Mouse (Mus musculus) cerebellum, postnatal 4 days (tissue): ENCODE results near the gene Sdf4.
A peak's percentile ranks its signal among the peaks of the same experiment; 100 is the strongest.

Experiments
- DNase-seq, 2 experiments: peaks; one replicate each; pipeline ENCODE4 v3.0.0; 2022; ENCODE audit warnings: low spot score in 2 of 2, mixed read lengths in 1 of 2

Gene Sdf4

DNA sequence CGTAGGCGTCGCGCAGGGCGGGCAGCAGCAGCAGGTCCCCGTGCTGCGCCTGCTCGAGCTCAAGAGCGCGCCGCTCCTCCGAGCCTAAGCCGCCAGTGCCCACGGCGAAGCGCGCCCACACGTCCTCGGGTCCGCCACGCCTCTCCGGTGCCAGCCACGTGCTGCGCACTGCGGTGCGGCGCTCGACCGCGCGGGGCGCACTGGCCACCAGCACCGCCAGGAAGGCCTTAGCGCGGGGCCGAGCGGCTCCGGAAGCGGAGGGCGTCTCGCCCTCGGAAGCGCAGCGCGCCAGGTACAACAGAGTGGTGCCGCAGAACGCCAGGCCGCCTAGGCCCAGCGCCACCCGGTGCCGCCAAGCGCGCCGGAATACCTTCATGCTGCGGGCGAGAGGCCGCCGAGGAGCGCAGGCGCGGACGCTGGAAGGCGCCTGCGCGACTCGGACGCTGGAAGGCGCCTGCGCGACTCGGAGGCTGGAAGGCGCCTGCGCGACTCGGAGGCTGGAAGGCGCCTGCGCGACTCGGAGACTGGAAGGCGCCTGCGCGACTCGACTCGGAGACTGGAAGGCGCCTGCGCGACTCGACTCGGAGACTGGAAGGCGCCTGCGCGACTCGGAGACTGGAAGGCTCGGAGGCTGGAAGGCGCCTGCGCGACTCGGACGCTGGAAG, at the start of gene Sdf4, which contains the start of gene B3galt6:
TSS of gene Sdf4 (plus strand) at position 632 of the 665 bp plus-strand sequence.
TSS of gene B3galt6 (minus strand) at position 409 of the 665 bp plus-strand sequence.
- peak; percentile 68 to 88 for DNase-seq

DNA sequence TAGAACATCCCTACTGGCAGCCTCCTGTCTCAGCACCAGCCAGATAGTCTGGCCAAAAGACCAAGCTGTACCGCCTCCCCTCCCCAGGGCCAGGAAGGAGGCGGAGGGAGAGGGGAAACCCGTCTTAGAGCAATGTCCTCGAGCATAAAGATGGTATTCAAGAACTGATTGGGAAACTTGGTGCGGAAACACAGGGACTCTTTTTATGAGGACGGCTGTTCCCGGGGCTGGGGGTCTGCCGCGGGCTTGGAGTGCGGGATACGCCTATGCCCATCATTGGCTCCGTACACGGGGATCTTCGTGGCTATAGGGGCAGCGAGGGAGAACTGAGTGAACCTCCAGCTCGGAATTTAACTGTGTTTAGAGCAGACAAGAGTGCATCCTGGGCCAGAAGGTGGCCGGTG, 49.6 kb upstream of the Sdf4 start:
- DNase-seq, result peak in 1 of 2 experiments; percentile 11

DNA sequence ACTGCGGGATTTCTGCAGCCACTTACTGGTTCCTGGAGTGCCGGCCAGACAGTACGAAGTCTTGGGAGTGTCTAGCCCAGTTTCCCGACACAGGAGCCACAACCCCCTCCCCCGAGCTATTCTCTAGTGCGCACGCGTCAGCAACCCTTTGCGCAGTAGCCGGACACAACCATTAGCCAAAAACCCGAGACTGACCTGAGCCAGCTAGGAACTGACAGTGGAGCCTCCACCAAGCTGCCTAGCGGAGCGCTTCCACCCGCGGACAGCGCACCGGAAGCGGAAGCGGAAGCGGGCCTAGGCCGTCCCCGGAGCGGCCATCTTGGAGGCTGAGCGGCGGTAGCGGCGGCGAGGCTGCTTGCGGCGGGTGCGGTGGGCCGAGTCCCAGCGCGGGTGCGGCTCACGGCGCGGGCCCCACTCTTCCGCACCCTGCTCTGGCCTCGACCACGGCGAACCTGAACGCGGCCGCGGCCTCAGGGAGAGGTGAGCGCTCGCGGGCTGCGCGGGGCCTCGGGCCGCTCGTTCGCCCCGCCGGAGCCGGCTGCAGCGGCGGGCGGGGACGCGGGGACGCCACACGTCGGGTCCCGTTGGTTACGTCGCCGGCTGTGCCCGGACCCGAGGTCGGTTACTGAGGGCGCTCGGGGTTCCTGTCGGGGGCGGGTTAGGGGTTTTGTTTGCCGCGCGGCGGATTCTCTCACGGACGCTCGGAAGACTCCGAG, 49.0 kb upstream of the Sdf4 start, which contains the start of gene Ube2j2:
TSS of gene Ube2j2 (plus strand) at position 298 of the 716 bp plus-strand sequence.
- DNase-seq, result peak; percentile 96 to 98

DNA sequence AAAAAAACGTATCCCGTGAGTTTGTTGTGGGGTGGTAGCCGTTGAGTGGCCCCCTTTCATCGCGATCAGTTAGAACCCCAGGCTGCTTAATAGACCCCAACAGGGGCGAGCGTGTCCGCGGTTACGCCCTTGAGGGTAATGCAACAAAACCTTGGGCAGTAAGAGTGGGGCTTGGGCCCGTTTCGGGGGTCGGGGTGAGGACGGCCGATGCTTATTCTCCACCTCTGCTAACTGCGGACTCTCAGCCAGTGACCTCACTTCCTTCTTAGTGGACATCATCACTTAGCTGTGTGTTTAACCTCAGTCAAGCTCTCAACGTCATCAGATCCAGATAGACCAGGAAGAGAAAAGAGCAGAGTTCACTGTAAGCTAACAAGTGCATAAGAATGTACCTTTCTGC, 48.4 kb upstream of the Sdf4 start:
- no peak for DNase-seq

DNA sequence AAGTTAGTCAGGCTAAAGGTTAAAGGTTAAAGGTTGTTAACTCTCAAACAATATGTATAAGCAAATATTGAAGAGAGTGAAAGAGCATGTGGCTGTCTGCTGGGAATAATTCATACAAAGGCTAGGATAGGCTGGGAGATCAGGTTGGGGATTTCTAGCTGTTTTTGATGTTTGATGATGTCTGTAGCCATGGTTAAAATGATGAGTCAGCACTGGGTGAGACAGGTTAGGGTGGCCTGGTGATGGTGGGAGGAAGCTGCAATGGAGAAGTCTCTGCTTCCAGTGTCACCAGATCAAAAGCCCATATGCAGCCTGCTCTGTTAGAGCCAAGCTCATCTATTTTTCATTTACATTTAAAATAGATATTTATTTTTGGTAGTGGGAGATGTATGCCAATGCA, 45.6 kb upstream of the Sdf4 start:
- no peak for DNase-seq

DNA sequence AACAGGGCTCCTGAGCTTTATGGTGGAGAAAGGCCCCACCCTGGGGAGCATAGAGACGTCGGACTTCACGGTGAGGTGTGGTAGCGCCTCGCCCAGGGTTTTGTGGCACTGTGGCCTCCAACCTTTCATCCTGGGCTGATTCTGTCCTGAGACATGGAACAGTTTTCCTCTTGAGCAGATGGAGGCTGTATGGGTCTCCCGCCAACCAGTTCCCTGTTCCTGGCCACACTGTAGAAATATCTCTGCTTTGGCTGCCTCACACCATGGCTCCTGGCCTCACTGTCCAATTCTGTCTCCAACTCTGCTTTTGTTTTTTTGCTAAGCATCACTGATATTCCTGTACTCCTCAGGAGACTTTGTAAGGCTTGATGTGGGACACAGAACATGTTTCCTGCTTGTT, 37.2 kb upstream of the Sdf4 start:
- DNase-seq, result no peak

DNA sequence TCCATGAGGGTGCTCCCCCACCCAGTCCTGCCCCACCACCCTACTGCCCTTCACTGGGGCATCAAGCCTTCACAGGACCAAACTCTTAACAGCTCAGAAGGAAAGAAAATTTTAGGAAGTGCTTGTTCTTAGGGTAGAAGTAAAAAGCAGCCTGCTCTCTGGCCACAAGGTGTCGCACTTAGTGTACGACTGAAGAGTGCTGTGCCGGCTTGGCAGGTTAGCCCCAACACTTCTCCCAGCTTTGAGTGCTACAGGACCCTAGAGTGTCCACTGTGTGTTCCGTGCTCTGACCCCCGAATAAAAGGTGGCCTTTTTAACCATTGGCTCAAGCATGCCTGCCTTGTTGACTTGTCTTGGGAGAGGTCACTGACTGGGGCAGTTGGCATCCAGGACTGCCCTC, 33.4 kb upstream of the Sdf4 start:
- DNase-seq, result peak; percentile 47 to 68

DNA sequence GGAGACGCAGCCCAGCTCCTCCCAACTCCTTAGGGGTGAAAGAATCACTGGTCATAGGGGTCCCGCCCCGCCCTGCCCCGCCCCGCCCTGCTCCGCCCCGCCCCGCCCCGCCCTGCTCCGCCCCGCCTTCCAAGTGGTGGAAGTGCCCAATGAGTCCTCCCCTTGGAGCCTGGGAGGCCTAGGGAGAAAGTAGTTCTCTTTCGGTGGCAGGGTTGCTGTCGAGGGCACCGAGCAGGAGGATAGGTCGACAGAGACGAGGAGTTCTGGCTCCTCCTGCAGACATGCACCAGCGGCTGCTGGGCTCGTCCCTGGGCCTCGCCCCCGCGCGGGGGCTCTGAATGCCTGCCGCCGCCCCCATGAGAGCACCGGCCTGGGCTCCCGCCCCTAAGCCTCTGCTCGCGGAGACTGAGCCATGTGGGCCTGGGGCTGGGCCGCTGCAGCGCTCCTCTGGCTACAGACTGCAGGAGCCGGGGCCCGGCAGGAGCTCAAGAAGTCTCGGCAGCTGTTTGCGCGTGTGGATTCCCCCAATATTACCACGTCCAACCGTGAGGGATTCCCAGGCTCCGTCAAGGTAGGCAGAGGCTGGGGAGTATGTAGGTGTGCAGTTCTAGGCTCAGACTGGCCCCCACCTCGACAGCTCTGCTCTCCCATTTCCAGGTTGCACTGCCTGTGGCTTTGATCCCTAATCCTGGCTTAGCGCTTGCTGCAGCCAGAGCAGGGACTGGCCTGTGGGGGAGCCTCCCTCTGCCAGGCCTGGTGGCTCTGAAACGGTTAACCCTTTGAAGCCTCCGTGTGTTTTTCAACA, 30.3 kb upstream of the Sdf4 start, which contains the start of gene C1qtnf12:
TSS of gene C1qtnf12 (plus strand) at position 152 of the 805 bp plus-strand sequence.
- peak in 1 of 2 experiments; percentile 17 for DNase-seq

DNA sequence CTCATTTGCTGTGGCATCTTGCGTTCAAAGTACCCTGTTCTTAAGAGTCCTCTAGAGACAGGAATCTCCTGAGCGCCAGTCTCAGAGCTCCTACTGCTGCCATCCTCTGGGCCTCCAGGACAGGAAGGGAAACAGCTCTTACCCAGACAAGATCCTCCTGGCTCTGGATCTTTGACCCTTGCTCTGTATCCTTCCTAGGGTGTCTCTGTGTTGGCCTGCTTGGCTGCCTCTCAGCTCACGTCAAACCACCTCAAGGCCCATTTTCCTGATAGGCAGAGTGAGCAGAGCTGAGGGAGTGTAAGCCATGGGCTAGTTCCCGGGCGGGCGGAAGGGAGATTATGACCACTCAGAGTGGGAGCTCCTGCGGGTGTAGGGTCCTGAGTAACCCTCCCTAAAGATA, 29.6 kb upstream of the Sdf4 start:
- DNase-seq, result no peak

DNA sequence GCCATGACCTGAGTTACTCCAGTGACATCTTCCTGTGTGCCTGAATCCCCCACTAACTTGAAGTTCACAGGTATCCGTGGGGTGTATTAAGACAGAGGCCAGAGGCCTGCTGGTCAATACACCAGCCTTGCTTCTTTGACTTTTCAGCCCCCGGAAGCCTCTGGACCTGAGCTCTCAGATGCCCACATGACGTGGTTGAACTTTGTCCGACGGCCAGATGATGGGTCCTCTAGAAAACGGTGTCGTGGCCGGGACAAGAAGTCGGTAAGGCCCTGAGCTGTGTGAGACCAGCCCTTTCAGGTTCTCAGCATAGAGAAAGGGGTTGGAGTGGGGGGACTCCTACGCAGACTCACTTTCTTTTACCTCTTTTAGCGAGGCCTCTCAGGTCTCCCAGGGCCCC, 28.3 kb upstream of the Sdf4 start:
- no peak for DNase-seq

DNA sequence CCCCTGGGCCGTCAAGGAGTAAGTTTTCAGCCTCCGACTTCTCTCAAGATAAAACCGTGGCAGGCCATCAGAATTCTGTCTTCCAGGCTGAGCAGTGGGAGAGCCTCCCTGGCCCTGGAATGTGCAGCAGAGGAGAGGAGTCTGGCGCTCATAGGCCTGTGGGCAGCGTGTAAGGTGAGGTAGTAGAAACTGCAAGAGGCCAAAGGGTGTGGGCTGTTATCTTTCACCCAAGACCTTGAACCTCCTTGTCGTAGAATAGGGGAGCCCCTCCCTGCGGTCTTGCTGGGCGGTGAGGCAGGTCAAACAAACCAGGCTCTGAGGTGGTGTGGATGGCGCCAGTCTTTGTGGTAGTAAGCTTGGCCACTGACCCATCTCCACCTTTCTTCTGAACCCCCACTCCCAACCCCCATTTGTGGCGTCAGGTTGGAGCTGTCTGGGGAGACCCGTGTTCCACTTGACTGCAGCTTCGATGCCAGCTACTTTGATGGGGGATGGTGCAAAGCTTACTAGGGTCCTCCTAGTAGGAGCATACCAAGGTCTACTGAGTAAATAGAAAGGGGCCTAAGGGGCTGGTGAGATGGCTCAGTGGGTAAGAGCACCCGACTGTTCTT, 23.5 kb upstream of the Sdf4 start:
- DNase-seq, result no peak

DNA sequence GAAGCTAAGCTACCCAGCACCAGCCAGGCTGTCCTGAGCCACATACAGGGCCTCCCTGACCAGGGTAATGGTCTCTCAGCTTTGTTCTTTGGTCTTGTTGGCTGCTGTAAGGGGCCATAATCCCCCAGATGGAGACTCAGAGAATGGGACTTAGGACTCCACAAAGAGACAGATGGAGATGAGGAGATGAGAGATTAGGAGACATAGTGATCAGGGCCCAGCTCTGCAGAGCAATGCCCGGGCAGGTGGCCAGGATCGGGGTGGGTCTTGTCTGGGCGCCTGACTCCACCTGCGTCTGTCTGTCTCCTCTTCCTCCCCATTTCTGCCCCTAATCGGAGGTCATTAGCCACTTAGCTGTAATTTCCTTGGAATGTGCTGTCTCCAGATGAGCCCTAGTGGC, 22.4 kb upstream of the Sdf4 start:
- DNase-seq, result no peak

DNA sequence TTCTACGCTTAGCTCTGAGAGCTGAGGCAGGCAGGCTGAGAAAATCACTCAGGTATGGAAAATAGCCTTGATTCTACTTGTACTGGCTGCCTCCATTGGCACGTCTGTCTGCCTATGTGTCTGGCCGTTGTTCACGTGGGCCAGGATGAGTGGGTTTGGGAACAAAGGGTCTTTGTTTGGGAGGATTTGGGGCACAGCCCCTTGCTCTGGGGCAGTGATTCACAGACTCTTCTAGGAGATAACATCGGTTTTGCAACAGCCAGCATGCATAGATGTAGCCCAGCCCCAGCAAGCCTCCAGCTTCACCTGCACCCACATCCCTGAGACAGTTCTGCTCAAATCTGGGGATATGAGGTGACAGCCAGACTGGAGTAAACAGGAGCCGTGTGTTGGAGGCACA, 20.0 kb upstream of the Sdf4 start:
- no peak for DNase-seq

DNA sequence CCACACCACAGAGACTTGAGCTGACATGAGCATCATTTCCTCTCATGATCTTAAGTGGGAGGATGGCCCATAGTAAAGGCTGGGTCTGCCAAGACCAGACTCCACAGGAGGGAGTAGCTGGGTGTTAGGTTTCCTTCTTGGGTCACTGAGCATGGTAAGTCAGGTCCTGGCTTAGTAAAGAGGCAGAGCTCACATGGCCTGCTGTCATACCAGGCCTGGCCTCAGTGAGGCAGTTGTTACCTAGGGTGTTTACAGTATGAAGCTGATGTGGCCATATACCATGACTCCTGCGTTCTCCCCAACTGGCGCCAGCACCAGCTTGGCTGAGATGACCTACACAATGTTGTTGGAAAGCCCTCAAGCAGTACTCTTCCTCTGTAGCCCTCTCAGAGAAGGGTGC, 19.4 kb upstream of the Sdf4 start:
- DNase-seq, result no peak

DNA sequence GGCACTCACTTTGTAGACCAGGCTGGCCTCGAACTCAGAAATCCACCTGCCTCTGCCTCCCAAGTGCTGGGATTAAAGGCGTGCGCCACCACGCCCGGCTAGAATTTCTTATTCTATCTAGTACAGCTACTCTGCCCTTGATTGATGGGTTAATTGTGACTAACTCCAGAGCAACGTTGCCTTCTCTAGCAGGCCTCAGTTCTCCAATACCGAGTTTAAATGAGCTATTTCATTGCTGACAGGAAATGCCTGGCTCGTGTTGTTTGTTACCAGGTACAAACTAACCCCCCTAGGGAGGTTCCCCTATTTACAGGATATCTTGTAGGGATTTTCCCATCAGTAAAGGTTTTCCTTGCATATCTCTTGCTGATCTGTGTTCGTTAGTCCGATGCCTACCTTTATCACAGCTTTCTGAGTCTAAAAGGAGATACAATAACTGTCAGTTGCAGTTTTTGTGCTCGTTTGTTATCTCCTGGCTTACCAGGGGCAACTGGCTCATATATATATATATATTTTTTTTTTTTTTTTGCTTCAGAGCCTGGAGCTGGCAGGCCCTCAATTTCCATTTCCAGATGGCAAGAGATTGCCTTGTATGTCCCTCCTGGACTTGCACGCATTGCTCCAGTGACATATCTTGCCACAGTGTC, 11.1 kb upstream of the Sdf4 start:
- DNase-seq, result no peak

DNA sequence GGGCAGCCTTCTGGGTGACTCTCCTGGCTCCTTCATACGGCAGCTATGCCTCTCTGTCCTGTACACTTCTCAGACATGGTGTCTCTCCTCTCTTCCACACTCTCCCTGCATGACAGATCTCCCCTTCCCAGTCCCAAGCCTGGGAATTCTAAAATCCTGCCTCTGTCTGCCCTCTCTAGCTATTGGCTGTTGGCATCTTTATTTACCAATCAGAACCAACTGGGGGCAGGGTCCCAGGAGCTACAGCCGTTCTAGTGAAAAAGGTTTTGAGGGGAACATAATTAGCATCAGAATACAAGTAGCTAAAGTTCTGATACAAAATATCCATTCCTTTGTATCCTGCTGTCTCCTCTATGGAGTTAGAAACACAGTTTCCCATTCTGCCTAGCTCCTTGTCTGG, 8.9 kb upstream of the Sdf4 start:
- no peak for DNase-seq

DNA sequence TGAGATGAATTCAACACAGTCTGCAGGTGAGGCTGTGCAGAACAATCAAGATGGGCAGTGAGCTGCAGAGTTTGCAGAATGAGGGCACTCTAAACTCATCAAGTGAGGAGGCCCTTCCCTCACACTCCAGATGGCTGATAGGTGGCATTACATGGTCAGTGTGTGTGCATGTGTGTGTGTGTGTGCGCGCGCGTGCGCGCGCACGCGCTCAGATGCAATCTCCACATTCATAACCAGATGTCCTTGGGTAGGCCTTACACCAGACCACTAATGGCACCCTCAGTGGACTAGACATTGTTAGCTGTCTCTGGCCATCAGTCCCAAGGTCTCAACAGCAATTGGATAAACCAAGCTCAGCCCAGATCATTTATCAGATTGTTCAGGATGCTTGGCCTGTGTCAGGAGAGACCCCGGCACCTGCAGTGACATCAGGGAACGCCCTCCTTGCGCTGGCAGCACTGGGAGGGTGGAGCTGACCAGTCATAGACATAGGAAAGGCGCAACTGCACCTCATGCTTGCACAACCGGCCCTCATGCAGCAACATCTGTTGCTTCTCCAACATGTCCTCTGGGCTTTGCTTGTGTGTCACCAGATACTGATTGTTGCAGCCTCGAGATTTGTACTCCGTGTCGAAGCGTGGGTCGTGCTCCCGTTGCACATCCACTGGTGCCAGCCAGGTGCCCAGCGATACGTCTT, 1.3 kb upstream of the Sdf4 start:
- no peak for DNase-seq

DNA sequence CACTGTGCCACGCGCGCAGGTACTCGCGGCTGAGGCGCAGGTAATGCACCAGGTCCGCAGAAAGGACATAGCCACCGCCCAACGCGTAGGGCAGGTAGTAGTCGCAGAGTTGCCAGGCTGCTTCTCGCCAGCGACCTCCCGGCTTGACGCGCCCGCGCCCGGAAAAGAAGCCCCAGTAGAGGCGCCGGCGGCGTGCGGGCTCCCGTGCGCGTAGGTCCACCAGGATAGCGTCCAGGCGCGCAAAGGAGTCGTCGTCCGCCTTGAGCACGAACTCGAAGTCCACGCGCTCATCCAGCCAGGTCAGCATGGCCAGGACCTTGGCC, 803 bp upstream of the Sdf4 start:
- no peak for DNase-seq

DNA sequence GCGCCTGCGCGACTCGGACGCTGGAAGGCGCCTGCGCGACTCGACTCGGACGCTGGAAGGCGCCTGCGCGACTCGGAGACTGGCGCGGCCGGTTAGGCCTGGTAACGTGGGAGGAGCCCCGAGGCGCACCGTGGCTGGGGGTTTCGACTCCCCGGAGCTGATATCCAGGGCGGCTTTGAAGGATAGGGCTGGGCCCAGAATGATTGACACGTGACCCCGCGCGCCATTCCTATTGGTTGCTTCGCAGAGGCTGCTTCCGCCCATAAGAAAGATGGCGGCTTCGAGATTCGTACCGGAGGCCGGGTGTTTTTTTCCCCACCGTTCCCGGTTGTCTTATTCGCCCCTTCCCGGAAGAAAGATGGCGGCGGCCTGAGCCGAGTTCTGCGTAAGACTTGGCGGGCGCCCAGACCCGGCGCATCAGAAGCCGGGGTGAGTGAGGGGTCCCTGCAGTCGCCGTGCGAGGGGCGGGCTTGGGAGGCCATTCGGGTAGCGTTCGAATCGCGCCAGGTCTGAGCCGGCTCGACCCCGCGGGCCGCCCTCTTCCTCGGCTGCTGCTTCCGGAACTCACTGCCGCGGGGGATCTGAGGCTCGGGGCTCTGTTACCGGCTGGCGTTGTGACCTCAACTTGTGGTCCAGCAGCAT, 355 bp downstream of the Sdf4 start:
- DNase-seq, result peak; percentile 91 to 97

DNA sequence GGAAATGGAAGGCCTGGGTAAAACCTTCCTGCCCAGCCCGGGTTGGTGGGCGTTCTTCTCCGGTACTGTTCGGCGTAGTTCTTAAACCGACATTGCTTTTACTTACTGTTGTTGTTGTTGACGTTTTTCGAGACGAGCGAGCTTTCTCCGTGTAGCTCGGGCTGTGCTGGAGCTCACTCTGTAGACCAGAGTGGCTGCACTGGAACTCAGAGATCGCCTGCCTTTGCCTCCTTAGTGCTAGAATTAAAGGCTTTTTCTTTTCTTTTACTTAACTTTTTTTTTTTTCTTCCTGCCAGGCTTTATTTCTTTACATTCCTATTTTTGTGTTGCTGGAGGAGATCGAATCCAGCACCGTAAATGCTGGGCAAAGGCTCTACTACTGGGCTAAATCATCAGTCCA, 934 bp downstream of the Sdf4 start:
- no peak for DNase-seq

DNA sequence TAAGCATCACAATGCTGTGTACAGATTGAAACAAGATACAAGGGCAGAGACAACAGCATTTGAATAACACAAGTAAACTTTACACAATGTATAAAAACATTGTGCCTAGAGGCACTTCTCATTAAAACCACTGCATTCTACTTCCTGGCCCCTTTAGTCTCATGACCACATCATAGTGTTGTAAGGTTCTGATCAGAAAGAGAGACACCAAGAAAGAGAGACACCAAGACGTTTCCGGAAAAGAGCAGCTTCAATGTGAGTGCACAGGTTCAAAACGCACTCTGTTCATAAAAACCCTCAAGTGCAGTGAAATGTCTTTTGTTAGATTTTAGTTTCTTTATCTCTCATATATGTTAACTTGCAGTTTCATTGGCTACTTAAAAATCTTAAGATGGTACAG, 11.4 kb downstream of the Sdf4 start:
- no peak for DNase-seq
